Mouse (Mus musculus) small intestine, adult 2 months (tissue): Measurements from ENCODE around the gene Naa30. TPM values are rescaled to one million over a fixed set of nuclear protein-coding genes. Genes with fewer than 3 reads are reported as not detected.
"Not testable (repeated sequence)": the region's sequence is repeated elsewhere in the genome, so short reads cannot be mapped to it uniquely, and the experiment has no call there.

Experiments
- H3K27ac ChIP-seq: fragments of 200-500 bp; 2 replicates; pipeline ENCODE4 v1.5.1; 2012; ENCODE audit warnings: low read depth, low read length, control low read depth, inconsistent platforms; ENCODE audit not compliant: insufficient read depth
- H3K27me3 ChIP-seq: fragments of 200-500 bp; 2 replicates; pipeline ENCODE4 v1.6.1; 2012; ENCODE audit warnings: mild to moderate bottlenecking, moderate library complexity, low read length, inconsistent platforms; ENCODE audit not compliant: control insufficient read depth, insufficient read depth
- H3K36me3 ChIP-seq: fragments of 200-500 bp; 2 replicates; pipeline ENCODE4 v1.6.1; 2012; ENCODE audit warnings: mild to moderate bottlenecking, low read length, control low read depth, inconsistent platforms; ENCODE audit not compliant: control insufficient read depth, insufficient read depth
- H3K4me1 ChIP-seq: fragments of 200-500 bp; 2 replicates; pipeline ENCODE4 v1.6.1; 2012; ENCODE audit warnings: low read length, inconsistent platforms, mixed read lengths; ENCODE audit not compliant: control insufficient read depth, insufficient read depth, insufficient read length
- H3K4me3 ChIP-seq: fragments of 200-500 bp; 2 replicates; pipeline ENCODE4 v1.5.1; 2012; ENCODE audit warnings: low read depth, mild to moderate bottlenecking, control low read depth, inconsistent platforms, low read length, moderate library complexity
- CTCF ChIP-seq: fragments of 200-500 bp; IDR thresholded peaks from 2 replicates; pipeline ENCODE4 v1.5.1; 2012; ENCODE audit warnings: low read depth, mild to moderate bottlenecking, control low read depth, inconsistent platforms, low read length, moderate library complexity, mixed read lengths; ENCODE audit not compliant: insufficient replicate concordance, insufficient read length; ENCODE audit errors: extremely low read depth
- POLR2A ChIP-seq: fragments of 200-500 bp; IDR thresholded peaks from 2 replicates; pipeline ENCODE4 v1.6.1; 2012; ENCODE audit warnings: low read depth, mild to moderate bottlenecking, control low read depth, inconsistent platforms, low read length, moderate library complexity
- WGBS: fragments of 180-500 bp; shearing (Covaris S2); methylation state at CpG from one replicate; pipeline ENCODE4 v1.1.7; 2018; 5-methylcytosine and 5-hydroxymethylcytosine counted together
- polyA plus RNA-seq: library from polyadenylated mRNA; depleted of rRNA; stranded (reverse); fragments of >200 nt; gene quantifications from 2 replicates; pipeline ENCODE4 v1.2.3, GENCODE M21; 2012

Naa30 gene
- polyA plus RNA-seq, 1 experiment = 3.7 TPM

DNA sequence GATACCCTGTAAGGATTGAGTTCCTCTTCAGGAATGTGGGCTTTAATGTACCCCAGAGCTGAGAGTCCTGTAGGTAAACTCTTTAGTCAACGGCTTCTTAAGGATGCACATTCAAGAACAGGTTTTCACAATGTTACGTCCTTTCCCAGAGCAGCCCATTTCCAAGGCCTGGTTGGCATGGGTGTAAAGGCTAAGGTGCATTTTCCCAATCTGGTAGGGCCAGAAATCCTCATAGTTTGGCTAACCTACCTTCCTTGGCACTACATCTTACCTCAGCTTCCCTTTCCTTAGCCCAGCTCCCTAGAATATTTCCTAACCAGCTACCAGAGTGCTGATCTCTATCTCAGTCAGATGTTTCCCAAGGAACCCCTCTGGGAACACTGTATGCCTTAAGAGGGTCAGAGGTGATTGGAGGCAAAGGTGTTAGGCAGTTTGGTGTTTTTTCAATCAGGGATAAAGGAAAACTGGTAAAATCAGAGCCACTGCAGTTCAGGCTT is 25.1 kb downstream of the Naa30 start:
- H3K27me3 ChIP-seq = no peaks in the 10 kb centered on the region
- H3K4me3 ChIP-seq = no peak overlapping the region
- H3K36me3 ChIP-seq = 0 out of 2 replicates have a peak, but pooled peaks cover 4% of the 10 kb centered on the region
- TF ChIP-seq POLR2A = no peak
- no peak for TF ChIP-seq CTCF
- 88% methylated on average over 2 of the region's 2 CpGs for whole genome bisulfite sequencing
- no peak overlapping the region for H3K27ac ChIP-seq
- H3K4me1 ChIP-seq = no peaks in the 10 kb centered on the region

- Histone ChIP-seq H3K4me1 (no peaks in the 10 kb centered on the region), H3K27me3 (no peaks in the 10 kb centered on the region), H3K27ac (no peak overlapping the region), H3K36me3 (no peaks in the 10 kb centered on the region), H3K4me3 (no peak overlapping the region)
- WGBS = 78% methylated on average over 9 of the region's 9 CpGs
- TF ChIP-seq POLR2A = no peak
- TF ChIP-seq CTCF = no peak
Observed at GRCm38 (mm10) chr14:49201073-49201778, 29.2 kb downstream of the Naa30 start.

- 65% methylated on average over 3 of the region's 3 CpGs for WGBS
- H3K27me3 ChIP-seq, H3K4me1 ChIP-seq: not testable (repeated sequence)
Observed at GRCm38 (mm10) chr14:49210215-49210614, 38.2 kb downstream of the Naa30 start.

GRCm38 (mm10) chr14:49218677-49219076 is 46.7 kb downstream of the Naa30 start:
- TF ChIP-seq POLR2A = no peak
- no peak for TF ChIP-seq CTCF
- Histone ChIP-seq H3K4me3 (no peak overlapping the region), H3K27ac (no peak overlapping the region), H3K36me3 (no peaks in the 10 kb centered on the region), H3K27me3 (no peaks in the 10 kb centered on the region; the same call in 1 of the 2 replicates), H3K4me1 (no peaks in the 10 kb centered on the region)
- WGBS = 63% methylated on average over 7 of the region's 7 CpGs

More at GRCm38 (mm10) chr14:49210215-49210614, 38.2 kb downstream of the Naa30 start:
- H3K4me3 ChIP-seq, H3K36me3 ChIP-seq, H3K27ac ChIP-seq: not testable (repeated sequence)

DNA sequence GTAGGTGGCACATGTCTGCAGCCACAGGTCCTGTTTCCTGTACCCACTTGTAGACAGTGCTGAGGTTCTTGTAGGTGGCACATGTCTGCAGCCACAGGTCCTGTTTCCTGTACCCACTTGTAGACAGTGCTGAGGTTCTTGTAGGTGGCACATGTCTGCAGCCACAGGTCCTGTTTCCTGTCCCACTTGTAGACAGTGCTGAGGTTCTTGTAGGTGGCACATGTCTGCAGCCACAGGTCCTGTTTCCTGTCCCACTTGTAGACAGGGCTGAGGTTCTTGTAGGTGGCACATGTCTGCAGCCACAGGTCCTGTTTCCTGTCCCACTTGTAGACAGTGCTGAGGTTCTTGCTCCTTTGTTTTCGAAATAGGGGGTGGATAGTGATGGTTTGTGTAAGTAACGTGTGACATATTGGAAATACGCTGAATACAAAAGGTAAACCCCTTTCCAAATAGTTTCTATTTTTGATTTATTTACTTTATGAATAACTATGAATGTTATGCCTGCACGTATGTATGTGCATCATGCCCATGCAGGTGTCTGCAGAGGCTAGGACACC is 47.5 kb downstream of the Naa30 start:
- not testable (repeated sequence) for H3K4me1 ChIP-seq, H3K36me3 ChIP-seq, H3K27ac ChIP-seq, H3K27me3 ChIP-seq, H3K4me3 ChIP-seq
- WGBS = 86% methylated on average over 4 of the region's 4 CpGs

GRCm38 (mm10) chr14:49221771-49222170 is 49.7 kb downstream of the Naa30 start:
- TF ChIP-seq POLR2A = no peak
- TF ChIP-seq CTCF = no peak
- 82% methylated on average over 2 of the region's 2 CpGs for WGBS
- no peaks in the 10 kb centered on the region for H3K4me1 ChIP-seq
- H3K4me3 ChIP-seq = no peak overlapping the region
- H3K27me3 ChIP-seq = no peaks in the 10 kb centered on the region; the same call in 1 of the 2 replicates
- H3K27ac ChIP-seq = no peak overlapping the region
- no peaks in the 10 kb centered on the region for H3K36me3 ChIP-seq

DNA sequence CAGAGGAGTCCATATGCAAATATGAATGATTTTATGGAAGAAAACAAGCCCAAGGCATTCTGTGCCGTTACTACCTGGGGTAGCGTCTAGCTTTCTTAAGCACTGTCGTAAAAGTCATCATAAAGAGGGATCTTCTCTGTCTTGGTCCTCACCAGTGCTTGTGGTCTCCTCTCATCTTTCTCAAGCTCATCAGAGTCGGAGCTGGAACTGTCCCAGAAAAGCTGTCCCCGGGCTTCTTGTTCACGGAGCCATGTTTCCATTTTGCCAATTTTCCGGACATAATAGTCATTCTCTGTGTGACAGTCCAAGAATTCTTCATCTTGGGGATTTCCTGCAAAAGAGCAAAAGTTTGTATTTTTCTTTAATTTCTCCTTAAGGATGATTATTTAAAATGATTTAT is 54.4 kb downstream of the Naa30 start:
- no peaks in the 10 kb centered on the region for H3K27me3 ChIP-seq
- H3K36me3 ChIP-seq = no peaks in the 10 kb centered on the region
- H3K4me3 ChIP-seq = no peak overlapping the region
- H3K4me1 ChIP-seq = no peaks in the 10 kb centered on the region
- H3K27ac ChIP-seq = no peak overlapping the region
- WGBS = 61% methylated on average over 7 of the region's 7 CpGs
- TF ChIP-seq POLR2A (no peak), CTCF (no peak)

DNA sequence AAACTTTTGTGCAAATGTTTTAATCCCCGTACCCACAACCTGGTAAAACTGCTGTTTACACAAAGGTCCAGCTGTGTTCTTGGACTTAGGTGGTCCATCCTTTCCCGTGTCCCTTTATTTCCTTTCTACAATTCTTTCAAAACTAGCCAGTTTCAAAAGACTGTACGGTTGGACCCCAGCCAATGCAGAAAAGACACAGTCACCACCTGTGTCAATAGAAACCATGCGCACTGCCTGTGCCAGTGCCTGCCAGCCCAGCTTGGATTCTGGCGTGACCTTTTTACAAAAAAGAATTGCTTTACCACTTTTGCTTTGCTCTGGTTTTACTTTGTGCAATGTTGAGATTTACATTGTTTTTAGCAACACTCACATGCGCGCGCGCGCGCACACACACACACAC is 55.0 kb downstream of the Naa30 start:
- Histone ChIP-seq H3K36me3 (no peaks in the 10 kb centered on the region), H3K4me3 (no peak overlapping the region), H3K27me3 (no peaks in the 10 kb centered on the region), H3K4me1 (no peaks in the 10 kb centered on the region), H3K27ac (no peak overlapping the region)
- WGBS = 62% methylated on average over 11 of the region's 11 CpGs
- no peak for TF ChIP-seq POLR2A
- TF ChIP-seq CTCF = no peak
